Mouse (Mus musculus) heart, postnatal 0 days (tissue): ENCODE measurements at regions not wholly inside any gene's neighbourhood (a gene's known extent, or its start where the extent isn't known, plus 50 kb on each side); places are given as distances from the start of the nearest gene placed in this dataset.

ENCODE experiments used
- ATAC-seq: fragments of 200-750 bp; cut with Nextera tagmentation; 2 replicates; pipeline ENCODE4 v1.8.0; 2017; ENCODE audit warnings: low read depth, moderate number of reproducible peaks, moderate library complexity; ENCODE audit not compliant: insufficient read depth
- DNase-seq: peaks from one replicate; pipeline ENCODE4 v3.0.0-alpha.2; 2016; ENCODE audit warnings: low spot score
- H3K27ac ChIP-seq: fragments of 300-500 bp; sonication (generic); 2 replicates; pipeline ENCODE4 v1.5.1; 2014; ENCODE audit warnings: low read depth, mild to moderate bottlenecking
- H3K27me3 ChIP-seq: fragments of 300-500 bp; sonication (generic); 2 replicates; pipeline ENCODE4 v1.6.1; 2014; ENCODE audit warnings: low read length, mixed read lengths; ENCODE audit not compliant: control insufficient read depth, insufficient read depth
- H3K36me3 ChIP-seq: fragments of 300-500 bp; sonication (generic); replicated peaks from 2 replicates; pipeline ENCODE4 v1.6.1; 2014; ENCODE audit warnings: low read length, mixed read lengths; ENCODE audit not compliant: control insufficient read depth, insufficient read depth
- H3K4me1 ChIP-seq: fragments of 300-500 bp; sonication (generic); 2 replicates; pipeline ENCODE4 v1.6.1; 2014; ENCODE audit warnings: antibody characterized with exemption; ENCODE audit not compliant: control insufficient read depth, insufficient read depth
- H3K4me2 ChIP-seq: fragments of 300-500 bp; sonication (generic); 2 replicates; pipeline ENCODE4 v1.6.1; 2014; ENCODE audit warnings: low read depth, mild to moderate bottlenecking, low read length, moderate library complexity
- H3K4me3 ChIP-seq: fragments of 300-500 bp; sonication (generic); 2 replicates; pipeline ENCODE4 v1.5.1; 2014; ENCODE audit warnings: low read depth, low read length
- H3K9ac ChIP-seq: fragments of 300-500 bp; sonication (generic); replicated peaks from 2 replicates; pipeline ENCODE4 v1.6.1; 2014; ENCODE audit warnings: low read depth, low read length, mixed read lengths
- H3K9me3 ChIP-seq: fragments of 300-500 bp; sonication (generic); replicated peaks from 2 replicates; pipeline ENCODE4 v1.6.1; 2016; ENCODE audit warnings: low read length; ENCODE audit not compliant: control insufficient read depth
- CTCF ChIP-seq: IDR thresholded peaks from 2 replicates; pipeline ENCODE4 v1.5.1; 2016; ENCODE audit warnings: antibody characterized with exemption, control low read depth, low read depth
- EP300 ChIP-seq: IDR thresholded peaks from 2 replicates; pipeline ENCODE4 v1.6.1; 2016; ENCODE audit warnings: antibody characterized with exemption, low read depth
- WGBS: fragments of 180-500 bp; shearing (Covaris S2); extraction: QIAGEN DNeasy Blood & Tissue Kit; methylation state at CpG from one replicate; pipeline ENCODE4 v1.1.7; 2014; 5-methylcytosine and 5-hydroxymethylcytosine counted together

DNA sequence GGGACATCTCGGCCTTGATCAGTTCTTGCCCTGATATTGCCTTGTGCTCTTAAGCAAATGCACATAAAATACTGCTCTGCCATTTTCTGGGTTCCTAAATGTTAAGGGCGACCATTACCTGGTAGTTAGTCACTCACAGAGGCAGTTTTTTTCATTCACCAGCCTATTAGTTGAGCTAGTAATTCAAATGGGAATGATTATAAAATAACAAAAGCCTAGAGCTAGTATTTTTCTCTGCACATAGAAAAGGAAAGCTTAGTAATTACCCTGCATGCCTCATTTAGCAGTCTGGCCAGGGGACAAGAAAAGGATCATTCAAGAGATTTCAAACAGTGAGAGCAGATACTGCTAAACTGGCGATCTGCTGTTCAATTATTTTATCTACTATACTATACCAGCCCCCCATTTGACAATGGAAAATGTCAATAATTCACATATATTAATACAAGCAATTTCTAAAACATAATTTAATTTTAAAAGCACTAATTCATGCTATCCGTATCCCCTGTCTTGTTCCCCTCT, 645.1 kb downstream of the Pdha2 start:
- Histone ChIP-seq H3K27me3 (no peaks in the 10 kb centered on the region), H3K36me3 (no peaks in the 10 kb centered on the region), H3K4me3 (no peak overlapping the region), H3K9ac (no peak overlapping the region), H3K9me3 (no peaks in the 10 kb centered on the region), H3K4me2 (no peak overlapping the region), H3K4me1 (no peaks in the 10 kb centered on the region), H3K27ac (no peak overlapping the region)
- 72% methylated on average over 4 of the region's 4 CpGs for WGBS
- TF ChIP-seq EP300 (no peak), CTCF (no peak)
- no peak for DNase-seq
- no peak for ATAC-seq

DNA sequence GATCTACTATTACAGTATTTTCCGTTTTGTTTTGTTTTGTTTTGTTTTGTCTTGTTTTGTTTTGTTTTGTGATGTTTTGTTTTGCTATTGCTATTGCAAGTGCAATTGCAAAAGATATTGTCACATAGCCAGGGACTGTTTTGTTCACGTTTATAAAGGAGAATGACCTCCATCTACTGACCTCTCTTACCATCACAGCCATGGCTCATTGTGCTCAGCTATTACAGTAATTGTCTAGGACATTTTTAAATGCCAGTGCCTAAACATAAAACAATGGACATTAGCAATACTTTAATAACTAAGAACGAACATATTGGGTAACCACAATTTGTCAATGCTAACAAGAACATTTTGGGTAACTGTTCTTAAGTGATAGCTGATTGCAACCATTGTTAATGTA, 657.4 kb downstream of the Pdha2 start:
- 50% methylated on average over 3 of the region's 3 CpGs for WGBS
- Histone ChIP-seq H3K27me3 (no peaks in the 10 kb centered on the region), H3K27ac (no peak overlapping the region), H3K4me3 (no peak overlapping the region), H3K4me2 (no peak overlapping the region), H3K9ac (no peak overlapping the region), H3K36me3 (no peaks in the 10 kb centered on the region), H3K4me1 (no peaks in the 10 kb centered on the region), H3K9me3 (no peaks in the 10 kb centered on the region)
- ATAC-seq (no peak), DNase-seq (no peak)
- no peak for TF ChIP-seq CTCF
- TF ChIP-seq EP300: no peak

DNA sequence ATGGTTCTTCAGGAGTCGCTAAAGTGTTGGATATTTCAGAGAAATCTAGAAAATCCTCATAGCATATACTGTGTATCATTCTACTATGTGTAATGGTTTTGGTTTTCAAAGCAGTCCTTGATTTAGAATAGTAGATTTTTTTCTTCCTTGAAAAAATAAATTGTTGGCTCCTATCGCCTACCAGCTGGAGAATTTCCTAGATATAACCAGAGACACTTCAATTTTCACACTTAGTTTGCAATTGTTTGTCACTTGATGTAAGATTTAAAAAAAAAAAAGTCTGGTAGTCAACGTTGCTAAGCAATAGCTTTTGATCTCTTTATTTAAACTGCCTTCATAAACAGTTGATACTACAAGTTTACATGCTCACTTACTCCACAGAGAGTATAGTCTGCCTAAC, 663.7 kb downstream of the Pdha2 start:
- H3K4me2 ChIP-seq: no peak overlapping the region
- WGBS: 66% methylated on average over 3 of the region's 3 CpGs
- no peaks in the 10 kb centered on the region for H3K27me3 ChIP-seq
- DNase-seq: no peak
- no peaks in the 10 kb centered on the region for H3K9me3 ChIP-seq
- H3K36me3 ChIP-seq: no peaks in the 10 kb centered on the region
- H3K27ac ChIP-seq: no peak overlapping the region
- H3K4me1 ChIP-seq: no peaks in the 10 kb centered on the region
- TF ChIP-seq CTCF: no peak
- no peak for TF ChIP-seq EP300
- no peak overlapping the region for H3K4me3 ChIP-seq
- no peak for ATAC-seq
- H3K9ac ChIP-seq: no peak overlapping the region

DNA sequence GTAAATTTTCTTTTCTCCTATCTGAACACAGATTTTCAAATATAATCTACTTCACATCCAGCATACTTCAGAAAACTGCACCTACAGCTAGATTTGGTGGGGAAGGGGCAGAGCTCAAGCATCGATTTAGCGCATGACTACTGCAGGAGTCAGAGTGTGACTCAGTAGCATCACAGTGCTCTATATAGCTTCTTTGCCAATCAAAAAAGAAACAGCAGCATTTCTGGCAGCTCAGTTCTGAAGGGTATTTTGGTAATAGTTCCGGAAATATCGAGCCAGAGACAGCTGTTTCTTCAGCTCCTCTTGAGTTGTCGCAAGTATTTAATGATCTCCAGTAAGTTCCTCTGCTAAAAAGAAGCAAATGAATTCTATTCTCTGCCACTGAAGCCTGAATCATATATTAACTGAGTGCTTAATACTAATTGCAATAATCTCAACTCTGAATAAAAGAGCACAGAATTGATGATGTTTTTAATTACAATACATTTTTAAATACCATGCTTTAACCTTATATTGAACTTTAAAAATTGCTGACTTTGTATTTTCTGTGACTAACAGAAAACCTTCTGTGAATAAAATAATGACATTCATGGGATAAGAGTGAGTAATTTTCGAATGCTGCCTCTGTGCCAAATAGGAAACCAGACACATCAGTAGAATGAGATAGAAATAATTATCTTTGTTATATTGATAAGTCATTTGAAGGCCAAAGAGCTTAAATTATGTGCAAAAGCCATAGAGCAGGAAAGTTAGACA, 680.2 kb downstream of the Pdha2 start:
- ATAC-seq (no peak), DNase-seq (no peak)
- Histone ChIP-seq H3K4me1 (no peaks in the 10 kb centered on the region), H3K4me2 (no peak overlapping the region), H3K27ac (no peak overlapping the region), H3K36me3 (no peaks in the 10 kb centered on the region), H3K4me3 (no peak overlapping the region), H3K9me3 (no peaks in the 10 kb centered on the region), H3K9ac (no peak overlapping the region), H3K27me3 (no peaks in the 10 kb centered on the region)
- TF ChIP-seq CTCF (no peak), EP300 (no peak)
- WGBS: 71% methylated on average over 6 of the region's 6 CpGs

DNA sequence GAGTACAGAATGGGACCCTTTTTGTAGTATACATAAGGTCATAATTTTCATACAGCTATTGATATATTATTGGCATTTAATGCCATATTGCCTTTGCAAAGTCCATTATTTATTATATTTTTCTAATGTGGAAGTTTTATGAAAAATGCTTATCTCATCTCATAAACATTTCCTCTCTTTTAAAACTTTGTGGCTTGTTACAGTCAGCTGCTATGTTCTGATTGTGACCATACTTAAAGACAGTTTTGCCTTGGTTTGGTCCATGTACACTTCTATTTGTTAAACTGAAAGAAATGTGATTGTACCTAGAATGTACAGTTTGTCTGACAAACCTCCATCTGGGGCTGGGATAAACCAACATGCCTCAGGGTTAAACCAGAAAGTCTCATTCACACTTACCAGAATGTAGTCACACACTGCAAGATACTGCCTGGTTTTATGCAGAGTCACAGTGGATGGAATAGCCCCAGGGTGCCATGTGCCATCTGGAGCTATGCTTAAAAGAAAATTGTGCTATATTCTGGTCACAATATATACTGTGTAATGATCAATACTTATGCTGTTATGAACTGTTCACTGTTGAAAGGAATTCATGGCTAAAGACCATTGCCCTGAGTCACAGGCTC, 690.4 kb downstream of the Pdha2 start:
- TF ChIP-seq CTCF (no peak), EP300 (no peak)
- ATAC-seq (no peak), DNase-seq (no peak)
- H3K9ac ChIP-seq: no peak overlapping the region
- H3K4me1 ChIP-seq: no peaks in the 10 kb centered on the region
- no peak overlapping the region for H3K27ac ChIP-seq
- no peaks in the 10 kb centered on the region for H3K36me3 ChIP-seq
- H3K4me2 ChIP-seq: no peak overlapping the region
- no peak overlapping the region for H3K4me3 ChIP-seq
- no peaks in the 10 kb centered on the region for H3K27me3 ChIP-seq
- H3K9me3 ChIP-seq: no peaks in the 10 kb centered on the region
